Mouse (Mus musculus): Measurements from ENCODE around the gene Asic2. TPM values are rescaled to one million over a fixed set of nuclear protein-coding genes. Genes with fewer than 3 reads are reported as not detected.
"Not testable (repeated sequence)": the region's sequence is repeated elsewhere in the genome, so short reads cannot be mapped to it uniquely, and the experiment has no call there.

The Asic2 gene
- polyA plus RNA-seq, 1 experiment, result 0.75 TPM

DNA sequence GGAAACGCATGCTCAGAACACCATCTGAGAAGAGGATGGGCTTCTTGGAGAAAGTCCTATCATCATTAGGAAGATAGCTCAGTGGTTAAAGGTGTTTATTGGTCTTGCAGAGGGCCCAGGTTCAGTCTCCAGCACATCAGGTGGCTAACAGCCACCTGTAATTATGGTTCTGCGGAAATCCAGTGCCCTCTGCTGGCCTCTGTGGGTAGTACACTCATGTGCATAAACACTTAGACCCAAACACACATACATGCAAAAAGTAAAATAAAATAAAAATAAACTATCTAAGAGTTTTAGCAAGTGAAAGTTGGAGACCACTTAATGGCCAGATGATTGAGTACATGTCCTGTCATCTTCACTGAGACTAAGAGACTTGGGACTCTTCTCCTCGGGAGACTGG is 603.8 kb downstream of the Asic2 start:
- H3K4me1 ChIP-seq (ENCODE audit: control insufficient read depth, insufficient read depth, low read length), result no peaks in the 10 kb centered on the region

GRCm38 (mm10) chr11:81362461-81362860 is 605.8 kb downstream of the Asic2 start:
- peak; percentile 68 for DNase-seq
- H3K36me3 ChIP-seq (ENCODE audit: control insufficient read depth, insufficient read depth, low read length), result no peaks in the 10 kb centered on the region
- no peak for TF ChIP-seq CTCF (conservative IDR thresholded peaks at IDR 0.05; ENCODE audit: insufficient read depth, insufficient read length, low read depth, low read length)
- TF ChIP-seq POLR2A (IDR thresholded peaks at IDR 0.05; ENCODE audit: low read depth, low read length), result no peak
- no peaks in the 10 kb centered on the region for H3K4me1 ChIP-seq (ENCODE audit: control insufficient read depth, insufficient read depth, low read length)
- H3K27ac ChIP-seq (ENCODE audit: insufficient read depth, low read depth, low read length), result no peak overlapping the region
- no peaks in the 10 kb centered on the region for H3K27me3 ChIP-seq (replicated peaks; ENCODE audit: control insufficient read depth, insufficient read depth, low read length)
- H3K4me3 ChIP-seq (ENCODE audit: insufficient read depth, low read depth, low read length), result no peak overlapping the region
- WGBS, result 24% methylated on average over 3 of the region's 3 CpGs

More for the DNA sequence above, 603.8 kb downstream of the Asic2 start:
- H3K27me3 ChIP-seq (replicated peaks; ENCODE audit: control insufficient read depth, insufficient read depth, low read length), result no peaks in the 10 kb centered on the region
- 97% methylated on average over 3 of the region's 3 CpGs for WGBS
- H3K36me3 ChIP-seq (ENCODE audit: control insufficient read depth, insufficient read depth, low read length), result no peaks in the 10 kb centered on the region
- H3K27ac ChIP-seq (ENCODE audit: insufficient read depth, low read depth, low read length), result no peak overlapping the region
- no peak overlapping the region for H3K4me3 ChIP-seq (ENCODE audit: insufficient read depth, low read depth, low read length)
- no peak for DNase-seq
- no peak for TF ChIP-seq CTCF (conservative IDR thresholded peaks at IDR 0.05; ENCODE audit: insufficient read depth, insufficient read length, low read depth, low read length)
- no peak for TF ChIP-seq POLR2A (IDR thresholded peaks at IDR 0.05; ENCODE audit: low read depth, low read length)

GRCm38 (mm10) chr11:81361040-81361439 is 607.2 kb downstream of the Asic2 start:
- no peak overlapping the region for H3K27ac ChIP-seq (ENCODE audit: insufficient read depth, low read depth, low read length)
- TF ChIP-seq POLR2A (IDR thresholded peaks at IDR 0.05; ENCODE audit: low read depth, low read length) (no peak), CTCF (conservative IDR thresholded peaks at IDR 0.05; ENCODE audit: insufficient read depth, insufficient read length, low read depth, low read length) (no peak)
- no peak overlapping the region for H3K4me3 ChIP-seq (ENCODE audit: insufficient read depth, low read depth, low read length)
- H3K27me3 ChIP-seq (replicated peaks; ENCODE audit: control insufficient read depth, insufficient read depth, low read length), result no peaks in the 10 kb centered on the region
- no peaks in the 10 kb centered on the region for H3K36me3 ChIP-seq (ENCODE audit: control insufficient read depth, insufficient read depth, low read length)
- peak; percentile 51 for DNase-seq
- WGBS, result 64% methylated on average over 4 of the region's 4 CpGs
- no peaks in the 10 kb centered on the region for H3K4me1 ChIP-seq (ENCODE audit: control insufficient read depth, insufficient read depth, low read length)

DNA sequence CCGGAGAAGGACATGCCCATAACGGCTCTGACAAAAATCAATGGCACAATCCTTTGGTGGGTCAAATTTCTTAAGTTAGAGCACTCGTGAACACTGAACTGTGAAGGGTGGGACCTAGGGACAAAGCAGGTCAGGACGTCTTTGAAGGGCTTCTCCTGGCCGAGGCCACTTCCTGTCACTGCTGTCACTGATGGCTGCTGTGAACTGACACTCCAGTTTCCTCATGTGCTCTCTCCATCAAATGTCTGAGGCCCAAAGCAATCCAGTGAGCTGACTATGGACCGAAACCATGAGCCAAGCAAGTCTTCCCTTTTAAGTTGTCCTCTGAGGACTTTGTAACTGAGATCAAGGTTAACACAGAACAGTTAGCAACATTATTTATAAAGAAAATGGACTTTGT is 617.8 kb downstream of the Asic2 start:
- WGBS, result 37% methylated on average over 6 of the region's 6 CpGs
- H3K27ac ChIP-seq (ENCODE audit: insufficient read depth, low read depth, low read length); DNase-seq: not testable (repeated sequence)

GRCm38 (mm10) chr11:81331977-81332376 is 636.3 kb downstream of the Asic2 start:
- no peak overlapping the region for H3K27ac ChIP-seq (ENCODE audit: insufficient read depth, low read depth, low read length)
- no peaks in the 10 kb centered on the region for H3K4me1 ChIP-seq (ENCODE audit: control insufficient read depth, insufficient read depth, low read length)
- no peaks in the 10 kb centered on the region for H3K36me3 ChIP-seq (ENCODE audit: control insufficient read depth, insufficient read depth, low read length)
- no peaks in the 10 kb centered on the region for H3K27me3 ChIP-seq (replicated peaks; ENCODE audit: control insufficient read depth, insufficient read depth, low read length)
- TF ChIP-seq CTCF (conservative IDR thresholded peaks at IDR 0.05; ENCODE audit: insufficient read depth, insufficient read length, low read depth, low read length) (0 out of 2 replicates have a peak, but pooled peaks have one; percentile 12), POLR2A (IDR thresholded peaks at IDR 0.05; ENCODE audit: low read depth, low read length) (no peak)
- no peak for DNase-seq
- H3K4me3 ChIP-seq (ENCODE audit: insufficient read depth, low read depth, low read length), result no peak overlapping the region
- 75% methylated on average over 2 of the region's 2 CpGs for WGBS

More for the DNA sequence above, 617.8 kb downstream of the Asic2 start:
- H3K27me3 ChIP-seq (replicated peaks; ENCODE audit: control insufficient read depth, insufficient read depth, low read length); H3K36me3 ChIP-seq (ENCODE audit: control insufficient read depth, insufficient read depth, low read length); H3K4me3 ChIP-seq (ENCODE audit: insufficient read depth, low read depth, low read length); H3K4me1 ChIP-seq (ENCODE audit: control insufficient read depth, insufficient read depth, low read length): not testable (repeated sequence)

GRCm38 (mm10) chr11:81330982-81331381 is 637.3 kb downstream of the Asic2 start:
- H3K4me1 ChIP-seq (ENCODE audit: control insufficient read depth, insufficient read depth, low read length), result no peaks in the 10 kb centered on the region
- no peak overlapping the region for H3K27ac ChIP-seq (ENCODE audit: insufficient read depth, low read depth, low read length)
- H3K36me3 ChIP-seq (ENCODE audit: control insufficient read depth, insufficient read depth, low read length), result no peaks in the 10 kb centered on the region
- no peak for DNase-seq
- WGBS, result 81% methylated on average over 3 of the region's 3 CpGs
- H3K4me3 ChIP-seq (ENCODE audit: insufficient read depth, low read depth, low read length), result no peak overlapping the region
- H3K27me3 ChIP-seq (replicated peaks; ENCODE audit: control insufficient read depth, insufficient read depth, low read length), result no peaks in the 10 kb centered on the region
- TF ChIP-seq POLR2A (IDR thresholded peaks at IDR 0.05; ENCODE audit: low read depth, low read length) (no peak), CTCF (conservative IDR thresholded peaks at IDR 0.05; ENCODE audit: insufficient read depth, insufficient read length, low read depth, low read length) (no peak)

GRCm38 (mm10) chr11:81328088-81328487 is 640.2 kb downstream of the Asic2 start:
- DNase-seq, result no peak
- Histone ChIP-seq H3K27ac (ENCODE audit: insufficient read depth, low read depth, low read length) (no peak overlapping the region), H3K4me1 (ENCODE audit: control insufficient read depth, insufficient read depth, low read length) (no peaks in the 10 kb centered on the region), H3K36me3 (ENCODE audit: control insufficient read depth, insufficient read depth, low read length) (no peaks in the 10 kb centered on the region), H3K27me3 (replicated peaks; ENCODE audit: control insufficient read depth, insufficient read depth, low read length) (no peaks in the 10 kb centered on the region), H3K4me3 (ENCODE audit: insufficient read depth, low read depth, low read length) (no peak overlapping the region)
- WGBS, result 85% methylated on average over 5 of the region's 5 CpGs
- TF ChIP-seq CTCF (conservative IDR thresholded peaks at IDR 0.05; ENCODE audit: insufficient read depth, insufficient read length, low read depth, low read length) (no peak), POLR2A (IDR thresholded peaks at IDR 0.05; ENCODE audit: low read depth, low read length) (no peak)

DNA sequence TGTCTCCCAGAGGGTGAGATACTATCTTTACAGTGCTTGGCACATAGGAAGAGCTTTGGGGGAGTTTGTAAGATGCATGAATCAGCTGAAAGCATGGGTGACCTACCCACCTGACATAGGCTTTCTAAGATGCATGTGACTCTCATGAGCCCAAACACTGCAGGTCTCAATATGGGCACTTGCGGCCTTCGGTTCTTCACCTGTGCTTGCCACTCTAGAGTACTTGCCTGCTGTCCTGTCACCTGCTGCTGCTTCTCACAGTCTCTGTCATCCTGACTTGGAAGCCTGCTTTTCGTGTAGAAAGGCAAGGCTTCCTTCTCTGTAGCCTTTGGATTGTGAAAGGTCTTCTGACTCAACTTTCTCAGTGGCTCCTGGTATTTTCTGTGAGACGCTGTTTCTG is 645.1 kb downstream of the Asic2 start:
- Histone ChIP-seq H3K4me3 (ENCODE audit: insufficient read depth, low read depth, low read length) (no peak overlapping the region), H3K27me3 (replicated peaks; ENCODE audit: control insufficient read depth, insufficient read depth, low read length) (no peaks in the 10 kb centered on the region; the same call in 1 of the 2 replicates), H3K4me1 (ENCODE audit: control insufficient read depth, insufficient read depth, low read length) (no peaks in the 10 kb centered on the region), H3K36me3 (ENCODE audit: control insufficient read depth, insufficient read depth, low read length) (no peaks in the 10 kb centered on the region), H3K27ac (ENCODE audit: insufficient read depth, low read depth, low read length) (no peak overlapping the region)
- no peak for DNase-seq
- TF ChIP-seq CTCF (conservative IDR thresholded peaks at IDR 0.05; ENCODE audit: insufficient read depth, insufficient read length, low read depth, low read length) (no peak), POLR2A (IDR thresholded peaks at IDR 0.05; ENCODE audit: low read depth, low read length) (no peak)
- WGBS, result 81% methylated on average over 4 of the region's 4 CpGs
